Mouse (Mus musculus): Measurements from ENCODE around the gene Ccser1. TPM values are rescaled to one million over a fixed set of nuclear protein-coding genes. Genes with fewer than 3 reads are reported as not detected.

Gene Ccser1
- total RNA-seq (2018; cell fraction: chromatin; rRNA removed): 1 to 10 TPM in 3 of 26 experiments, under 1 TPM in 13, not detected in 10; 0.29 to 1.6 (median 0.56) TPM
- under 1 TPM in 9 of 26 experiments, not detected in 17; 0.07 to 0.15 (median 0.10) TPM for total RNA-seq (2018; cell fraction: cytosol; rRNA removed)
- total RNA-seq (2018; cell fraction: nucleus; rRNA removed): 1 to 10 TPM in 5 of 26 experiments, under 1 TPM in 11, not detected in 10; 0.17 to 1.8 (median 0.57) TPM
- polyA plus RNA-seq (2018): not detected in 3 replicates

GRCm38 (mm10) chr6:61179949-61180755, at the start of gene Ccser1:
Gene Ccser1, plus strand, starts transcription at chr6:61180324.
- Histone ChIP-seq H3K36me3 (ENCODE audit: inconsistent target) (no peaks in the 10 kb centered on the region), H3K79me2 (ENCODE audit: inconsistent target) (no peaks in the 10 kb centered on the region), H3K4me3 (ENCODE audit: inconsistent target) (no peak within 1 kb of the TSS), H3K27ac (no peak within 1 kb of the TSS)
- 1% methylated on average over 95 of the region's 105 CpGs for WGBS (ENCODE audit: missing documents)

GRCm38 (mm10) chr6:61136436-61136835, 43.7 kb upstream of the Ccser1 start:
- WGBS (ENCODE audit: missing documents): 93% methylated on average over 2 of the region's 2 CpGs
- no peak overlapping the region for H3K4me3 ChIP-seq (ENCODE audit: inconsistent target)
- H3K36me3 ChIP-seq (ENCODE audit: inconsistent target): no peaks in the 10 kb centered on the region
- H3K79me2 ChIP-seq (ENCODE audit: inconsistent target): no peaks in the 10 kb centered on the region
- no peak overlapping the region for H3K27ac ChIP-seq

GRCm38 (mm10) chr6:61143031-61143430, 37.1 kb upstream of the Ccser1 start:
- no peaks in the 10 kb centered on the region for H3K36me3 ChIP-seq (ENCODE audit: inconsistent target)
- H3K27ac ChIP-seq: no peak overlapping the region
- 67% methylated on average over 1 of the region's 1 CpGs for WGBS (ENCODE audit: missing documents)
- H3K4me3 ChIP-seq (ENCODE audit: inconsistent target): no peak overlapping the region
- no peaks in the 10 kb centered on the region for H3K79me2 ChIP-seq (ENCODE audit: inconsistent target)

- 92% methylated on average over 3 of the region's 3 CpGs for whole genome bisulfite sequencing (ENCODE audit: missing documents)
- H3K4me3 ChIP-seq (ENCODE audit: inconsistent target): no peak overlapping the region
- no peak overlapping the region for H3K27ac ChIP-seq
- H3K79me2 ChIP-seq (ENCODE audit: inconsistent target): no peaks in the 10 kb centered on the region
- no peaks in the 10 kb centered on the region for H3K36me3 ChIP-seq (ENCODE audit: inconsistent target)
These were observed 27.2 kb upstream of the Ccser1 start for GRCm38 (mm10) chr6:61152924-61153323.

GRCm38 (mm10) chr6:61154654-61155053, 25.5 kb upstream of the Ccser1 start:
- Histone ChIP-seq H3K79me2 (ENCODE audit: inconsistent target) (no peaks in the 10 kb centered on the region), H3K27ac (no peak overlapping the region), H3K4me3 (ENCODE audit: inconsistent target) (no peak overlapping the region), H3K36me3 (ENCODE audit: inconsistent target) (no peaks in the 10 kb centered on the region)
- 63% methylated on average over 5 of the region's 6 CpGs for WGBS (ENCODE audit: missing documents)

- no peaks in the 10 kb centered on the region for H3K79me2 ChIP-seq (ENCODE audit: inconsistent target)
- no peak overlapping the region for H3K4me3 ChIP-seq (ENCODE audit: inconsistent target)
- no peaks in the 10 kb centered on the region for H3K36me3 ChIP-seq (ENCODE audit: inconsistent target)
- 92% methylated on average over 8 of the region's 8 CpGs for WGBS (ENCODE audit: missing documents)
- no peak overlapping the region for H3K27ac ChIP-seq
These were observed 25.0 kb upstream of the Ccser1 start for GRCm38 (mm10) chr6:61155059-61155629.

GRCm38 (mm10) chr6:61155718-61156117, 24.4 kb upstream of the Ccser1 start:
- Histone ChIP-seq H3K27ac (no peak overlapping the region), H3K36me3 (ENCODE audit: inconsistent target) (no peaks in the 10 kb centered on the region), H3K4me3 (ENCODE audit: inconsistent target) (no peak overlapping the region), H3K79me2 (ENCODE audit: inconsistent target) (no peaks in the 10 kb centered on the region)

- H3K79me2 ChIP-seq (ENCODE audit: inconsistent target): no peaks in the 10 kb centered on the region
- no peaks in the 10 kb centered on the region for H3K36me3 ChIP-seq (ENCODE audit: inconsistent target)
- H3K4me3 ChIP-seq (ENCODE audit: inconsistent target): no peak overlapping the region
- no peak overlapping the region for H3K27ac ChIP-seq
These were observed 18.0 kb upstream of the Ccser1 start for GRCm38 (mm10) chr6:61162117-61162516.

- Histone ChIP-seq H3K79me2 (ENCODE audit: inconsistent target) (no peaks in the 10 kb centered on the region), H3K4me3 (ENCODE audit: inconsistent target) (no peak overlapping the region), H3K27ac (no peak overlapping the region), H3K36me3 (ENCODE audit: inconsistent target) (no peaks in the 10 kb centered on the region)
- 100% methylated on average over 1 of the region's 1 CpGs for WGBS (ENCODE audit: missing documents)
These were observed 13.2 kb upstream of the Ccser1 start for GRCm38 (mm10) chr6:61166891-61167290.

- 83% methylated on average over 1 of the region's 1 CpGs for WGBS (ENCODE audit: missing documents)
- Histone ChIP-seq H3K36me3 (ENCODE audit: inconsistent target) (no peaks in the 10 kb centered on the region), H3K4me3 (ENCODE audit: inconsistent target) (no peak overlapping the region), H3K79me2 (ENCODE audit: inconsistent target) (no peaks in the 10 kb centered on the region), H3K27ac (no peak overlapping the region)
These were observed 4.0 kb upstream of the Ccser1 start for GRCm38 (mm10) chr6:61176126-61176525.

- WGBS (ENCODE audit: missing documents): 81% methylated on average over 7 of the region's 7 CpGs
- H3K4me3 ChIP-seq (ENCODE audit: inconsistent target): no peak overlapping the region
- no peaks in the 10 kb centered on the region for H3K79me2 ChIP-seq (ENCODE audit: inconsistent target)
- H3K36me3 ChIP-seq (ENCODE audit: inconsistent target): no peaks in the 10 kb centered on the region
- no peak overlapping the region for H3K27ac ChIP-seq
These were observed 2.6 kb upstream of the Ccser1 start for GRCm38 (mm10) chr6:61177476-61177875.

GRCm38 (mm10) chr6:61179641-61179948, 529 bp upstream of the Ccser1 start:
- Histone ChIP-seq H3K4me3 (ENCODE audit: inconsistent target) (no peak overlapping the region), H3K27ac (no peak overlapping the region), H3K36me3 (ENCODE audit: inconsistent target) (no peaks in the 10 kb centered on the region), H3K79me2 (ENCODE audit: inconsistent target) (no peaks in the 10 kb centered on the region)
- WGBS (ENCODE audit: missing documents): 14% methylated on average over 5 of the region's 5 CpGs

- under 1% methylated on average over 40 of the region's 42 CpGs for WGBS (ENCODE audit: missing documents)
- H3K4me3 ChIP-seq (ENCODE audit: inconsistent target): no peak overlapping the region
- no peaks in the 10 kb centered on the region for H3K36me3 ChIP-seq (ENCODE audit: inconsistent target)
- H3K27ac ChIP-seq: no peak overlapping the region
- no peaks in the 10 kb centered on the region for H3K79me2 ChIP-seq (ENCODE audit: inconsistent target)
These were observed 650 bp downstream of the Ccser1 start for GRCm38 (mm10) chr6:61180756-61181191.

GRCm38 (mm10) chr6:61189029-61189428, 8.9 kb downstream of the Ccser1 start:
- no peak overlapping the region for H3K27ac ChIP-seq
- WGBS (ENCODE audit: missing documents): 68% methylated on average over 2 of the region's 2 CpGs
- no peak overlapping the region for H3K4me3 ChIP-seq (ENCODE audit: inconsistent target)
- no peaks in the 10 kb centered on the region for H3K79me2 ChIP-seq (ENCODE audit: inconsistent target)
- no peaks in the 10 kb centered on the region for H3K36me3 ChIP-seq (ENCODE audit: inconsistent target)

GRCm38 (mm10) chr6:61191597-61192386, 11.7 kb downstream of the Ccser1 start:
- Histone ChIP-seq H3K4me3 (ENCODE audit: inconsistent target) (no peak overlapping the region), H3K36me3 (ENCODE audit: inconsistent target) (no peaks in the 10 kb centered on the region), H3K27ac (no peak overlapping the region), H3K79me2 (ENCODE audit: inconsistent target) (no peaks in the 10 kb centered on the region)
- 85% methylated on average over 13 of the region's 13 CpGs for WGBS (ENCODE audit: missing documents)

All from macrophage (primary cell).